Mouse (Mus musculus) CD4-positive, CD25-positive, alpha-beta regulatory T cell, adult 2 months (primary cell): ENCODE results near the gene Pgk1.

ENCODE experiments used
- DNase-seq: peaks from one replicate; pipeline ENCODE4 v3.0.0-alpha.2; 2012; ENCODE audit warnings: low read depth, low spot score

The Pgk1 gene

DNA sequence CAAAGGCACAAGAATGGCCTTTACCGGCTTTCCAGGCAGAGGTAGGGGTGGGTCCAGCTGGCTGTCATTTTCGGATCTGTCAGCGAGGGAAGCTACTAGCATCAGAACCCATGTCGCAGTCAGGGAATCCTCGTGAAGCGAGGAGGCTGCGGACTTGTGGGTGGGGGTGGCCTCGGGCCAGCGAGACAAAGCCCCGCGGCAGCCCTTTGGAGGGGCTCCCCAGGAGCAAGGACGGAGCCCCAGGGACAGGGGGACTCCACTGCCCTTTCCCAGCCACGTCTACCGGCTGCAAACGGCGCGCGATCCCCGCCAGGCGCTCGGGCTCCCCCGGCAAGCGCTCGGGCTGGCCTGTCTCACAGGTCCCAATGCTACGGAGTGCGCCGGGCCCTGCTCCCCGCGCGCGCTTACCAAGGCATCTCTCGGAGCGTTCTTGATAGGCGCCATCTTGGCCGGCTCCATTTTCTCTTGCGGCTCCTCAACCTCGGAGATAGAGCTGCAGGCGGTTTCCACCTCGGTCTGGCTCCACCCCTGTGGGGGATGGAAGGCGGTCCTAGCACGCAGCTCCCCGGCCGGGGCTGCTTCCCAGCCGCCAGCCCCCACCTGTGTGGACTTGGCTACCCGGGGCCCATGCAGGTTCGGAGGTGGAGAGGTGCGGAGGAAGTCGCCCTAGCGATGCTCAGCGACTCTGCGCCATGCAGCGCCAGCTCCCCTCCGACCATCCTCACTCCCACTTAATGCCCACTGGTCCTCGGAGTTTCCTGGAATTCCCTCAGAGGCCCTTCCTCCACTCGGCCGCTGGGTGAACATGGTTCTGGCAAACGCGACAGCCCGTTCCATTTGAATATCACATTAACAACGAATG lies 32.5 kb downstream of the Pgk1 start:
- peak; percentile 83 for DNase-seq

DNA sequence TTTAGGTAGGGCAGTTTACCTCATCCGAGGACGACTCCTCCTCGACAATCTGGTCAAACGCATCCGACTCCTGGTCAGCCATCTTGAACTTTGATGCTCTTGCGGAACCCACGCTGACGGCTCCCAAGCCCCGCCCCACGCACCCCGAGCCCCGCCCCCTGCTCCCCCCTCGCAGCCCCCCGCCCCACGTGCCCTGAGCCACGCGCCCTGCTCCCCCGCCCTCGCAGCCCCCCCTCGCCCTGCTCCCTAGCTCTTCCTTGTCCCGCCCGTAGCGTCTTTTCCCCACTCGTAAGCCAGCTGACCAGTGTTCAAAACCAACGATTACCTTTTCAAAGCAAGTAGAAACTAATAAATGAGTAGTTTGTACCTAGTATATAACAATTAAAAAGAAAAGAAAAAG lies 34.2 kb downstream of the Pgk1 start, which contains the start of gene Taf9b:
TSS of gene Taf9b (minus strand) at position 101 of the 400 bp plus-strand sequence.
- no peak for DNase-seq
